Mouse (Mus musculus): Measurements from ENCODE around the gene Cntrob.

GRCm38 (mm10) chr11:69264276-69264675 is 59.3 kb downstream of the Cntrob start:
- TF ChIP-seq CTCF (IDR thresholded peaks at IDR 0.05; ENCODE audit: low read depth) (no peak), EP300 (IDR thresholded peaks at IDR 0.05; ENCODE audit: low read depth) (no peak)
